Mouse (Mus musculus) forebrain, embryonic 16.5 days (tissue): Measurements from ENCODE around the gene Morn4. TPM values are rescaled to one million over a fixed set of nuclear protein-coding genes. Genes with fewer than 3 reads are reported as not detected.

Experiments
- ATAC-seq: fragments of 200-750 bp; cut with Nextera tagmentation; 2 replicates; pipeline ENCODE4 v1.8.0; 2017; ENCODE audit warnings: mild to moderate bottlenecking, moderate library complexity
- H3K27ac ChIP-seq: fragments of 300-500 bp; sonication (generic); 2 replicates; pipeline ENCODE4 v1.5.1; 2014; ENCODE audit warnings: low read length, control low read depth
- H3K27me3 ChIP-seq: fragments of 300-500 bp; sonication (generic); replicated peaks from 2 replicates; pipeline ENCODE4 v1.6.1; 2014; ENCODE audit warnings: low read length; ENCODE audit not compliant: control insufficient read depth, insufficient read depth
- H3K36me3 ChIP-seq: fragments of 300-500 bp; sonication (generic); 2 replicates; pipeline ENCODE4 v1.6.1; 2014; ENCODE audit not compliant: control insufficient read depth, insufficient read depth
- H3K4me1 ChIP-seq: fragments of 300-500 bp; sonication (generic); replicated peaks from 2 replicates; pipeline ENCODE4 v1.6.1; 2014; ENCODE audit warnings: low read length; ENCODE audit not compliant: control insufficient read depth, insufficient read depth
- H3K4me2 ChIP-seq: fragments of 300-500 bp; sonication (generic); 2 replicates; pipeline ENCODE4 v1.6.1; 2014; ENCODE audit warnings: mild to moderate bottlenecking, low read length, control low read depth
- H3K4me3 ChIP-seq: fragments of 300-500 bp; sonication (generic); replicated peaks from 2 replicates; pipeline ENCODE4 v1.5.1; 2014; ENCODE audit warnings: mild to moderate bottlenecking, low read length, control low read depth
- H3K9ac ChIP-seq: fragments of 300-500 bp; sonication (generic); replicated peaks from 2 replicates; pipeline ENCODE4 v1.6.1; 2014; ENCODE audit warnings: low read depth, low read length, control low read depth
- H3K9me3 ChIP-seq: fragments of 300-500 bp; sonication (generic); 2 replicates; pipeline ENCODE4 v1.6.1; 2016; ENCODE audit warnings: low read length; ENCODE audit not compliant: control insufficient read depth
- WGBS: fragments of 180-500 bp; shearing (Covaris S2); extraction: QIAGEN DNeasy Blood & Tissue Kit; methylation state at CpG from one replicate; pipeline ENCODE4 v1.1.7; 2014; 5-methylcytosine and 5-hydroxymethylcytosine counted together
- polyA plus RNA-seq: library from polyadenylated mRNA; unstranded; fragments of >200 nt; fragmentation: Nextera tagmentation; extraction: Ambion mirVana; gene quantifications from 2 replicates; pipeline ENCODE4 v1.2.1, GENCODE M21; 2015

Morn4 gene
- polyA plus RNA-seq, 1 experiment from 2014 or later: 182 TPM

DNA sequence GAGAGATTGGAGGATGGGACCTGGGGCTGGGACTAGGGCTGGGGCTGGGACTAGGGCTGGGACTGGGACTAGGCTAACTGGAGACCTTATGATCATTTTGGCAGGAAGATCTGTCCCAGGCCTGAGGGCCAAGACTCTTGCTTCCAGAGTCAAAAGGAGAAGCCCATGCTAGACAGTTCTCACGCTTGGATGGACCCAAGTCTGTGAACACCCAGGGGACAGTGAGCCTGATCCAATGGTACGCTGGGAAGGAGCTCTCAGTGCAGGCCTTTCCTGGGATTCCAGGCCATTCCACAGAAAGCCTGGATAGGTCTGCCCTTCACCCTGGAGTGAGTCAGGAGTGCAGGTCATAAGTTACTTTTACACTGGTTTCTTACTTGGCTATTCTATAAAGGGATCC lies 11.1 kb downstream of the Morn4 start:
- Histone ChIP-seq H3K27ac (no peak overlapping the region), H3K4me1 (no peaks in the 10 kb centered on the region), H3K9me3 (no peaks in the 10 kb centered on the region), H3K9ac (no peak overlapping the region), H3K4me2 (no peak overlapping the region), H3K4me3 (no peak overlapping the region), H3K36me3 (peaks cover 16% of the 10 kb centered on the region), H3K27me3 (no peaks in the 10 kb centered on the region)
- 87% methylated on average over 2 of the region's 2 CpGs for WGBS
- no peak for ATAC-seq

DNA sequence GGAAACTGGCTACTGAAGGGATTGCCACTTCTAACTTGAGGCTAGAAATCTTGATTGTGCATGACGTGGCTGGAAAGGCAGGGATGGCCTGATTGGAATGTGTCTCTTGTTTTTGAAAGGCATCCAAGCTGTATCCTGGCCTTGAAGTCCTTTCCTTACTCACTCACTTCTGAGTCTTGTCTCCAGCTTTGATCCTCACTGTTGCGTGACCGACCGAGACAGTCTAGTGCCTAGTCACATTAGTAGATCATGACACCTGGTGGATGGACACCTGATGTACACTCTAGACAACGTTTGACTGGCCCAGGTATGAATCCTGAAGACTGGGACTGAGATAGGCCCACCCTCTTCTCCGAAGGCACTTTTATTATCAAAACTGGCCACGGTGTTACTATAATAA lies 13.4 kb downstream of the Morn4 start:
- Histone ChIP-seq H3K9ac (no peak overlapping the region), H3K9me3 (no peaks in the 10 kb centered on the region), H3K4me2 (no peak overlapping the region), H3K36me3 (peaks cover 16% of the 10 kb centered on the region), H3K27ac (no peak overlapping the region), H3K4me3 (no peak overlapping the region), H3K27me3 (no peaks in the 10 kb centered on the region), H3K4me1 (no peaks in the 10 kb centered on the region)
- 79% methylated on average over 7 of the region's 7 CpGs for WGBS
- no peak for ATAC-seq

DNA sequence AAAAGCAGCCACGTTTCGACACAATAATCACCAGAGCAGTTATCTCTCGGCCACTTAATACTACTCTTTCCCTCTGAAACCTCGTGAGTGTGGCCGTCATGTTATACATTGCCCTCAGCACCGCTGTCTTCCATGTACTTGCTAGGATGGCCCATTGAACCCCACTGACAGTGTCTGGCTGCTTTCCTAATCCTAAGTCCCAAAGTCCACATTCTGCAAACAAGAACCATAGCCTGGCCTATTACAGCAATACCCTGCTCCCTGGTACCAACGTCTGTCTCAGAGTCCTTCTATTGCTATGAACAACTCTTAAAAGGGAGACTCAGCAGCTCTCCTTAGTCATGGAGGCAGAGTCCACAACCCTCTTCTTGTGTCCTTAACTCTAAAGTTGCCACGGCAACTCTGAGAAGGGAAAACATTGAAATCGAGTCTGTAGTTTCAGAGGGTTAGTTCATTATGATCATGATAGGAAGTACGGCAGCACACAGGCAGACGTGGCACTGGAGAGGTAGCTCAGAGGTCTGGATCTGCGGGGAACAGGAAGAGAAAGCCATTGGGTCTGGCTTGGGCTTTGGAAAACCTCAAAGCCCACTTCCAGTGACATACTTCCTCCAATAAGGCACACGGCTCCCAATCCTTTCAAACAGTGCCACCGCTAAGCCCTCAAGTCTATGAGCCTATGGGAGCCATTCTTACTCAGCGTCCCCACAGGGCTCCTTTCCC lies 14.1 kb downstream of the Morn4 start:
- ATAC-seq: no peak
- H3K4me3 ChIP-seq: no peak overlapping the region
- no peak overlapping the region for H3K27ac ChIP-seq
- H3K9me3 ChIP-seq: no peaks in the 10 kb centered on the region
- no peak overlapping the region for H3K9ac ChIP-seq
- no peaks in the 10 kb centered on the region for H3K27me3 ChIP-seq
- no peak overlapping the region for H3K4me2 ChIP-seq
- H3K4me1 ChIP-seq: no peaks in the 10 kb centered on the region
- 79% methylated on average over 15 of the region's 15 CpGs for WGBS
- H3K36me3 ChIP-seq: peaks cover 13% of the 10 kb centered on the region

DNA sequence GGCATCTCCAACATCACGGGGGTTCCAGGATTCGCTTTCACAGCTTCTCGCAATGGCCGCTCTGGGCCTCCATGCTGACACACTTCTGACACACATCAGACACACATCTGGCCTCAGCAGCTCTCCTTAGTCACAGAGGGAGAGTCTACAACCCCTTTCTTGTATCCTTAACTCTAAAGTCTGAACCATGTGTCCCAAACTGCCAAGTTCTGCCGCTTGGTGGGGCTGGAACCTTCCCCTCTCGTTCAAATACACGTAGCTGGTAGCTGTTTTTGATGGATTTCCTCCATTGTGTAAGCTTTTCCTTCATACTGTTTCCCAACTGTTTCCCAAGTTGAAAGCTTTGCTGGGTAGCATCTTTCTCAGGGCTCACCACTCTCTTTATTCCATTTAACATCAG lies 14.9 kb downstream of the Morn4 start:
- H3K36me3 ChIP-seq: peaks cover 8% of the 10 kb centered on the region
- H3K9me3 ChIP-seq: no peaks in the 10 kb centered on the region
- no peak overlapping the region for H3K4me3 ChIP-seq
- 77% methylated on average over 7 of the region's 7 CpGs for WGBS
- no peak overlapping the region for H3K27ac ChIP-seq
- H3K4me2 ChIP-seq: no peak overlapping the region
- H3K27me3 ChIP-seq: no peaks in the 10 kb centered on the region
- no peak for ATAC-seq
- no peak overlapping the region for H3K9ac ChIP-seq
- no peaks in the 10 kb centered on the region for H3K4me1 ChIP-seq

DNA sequence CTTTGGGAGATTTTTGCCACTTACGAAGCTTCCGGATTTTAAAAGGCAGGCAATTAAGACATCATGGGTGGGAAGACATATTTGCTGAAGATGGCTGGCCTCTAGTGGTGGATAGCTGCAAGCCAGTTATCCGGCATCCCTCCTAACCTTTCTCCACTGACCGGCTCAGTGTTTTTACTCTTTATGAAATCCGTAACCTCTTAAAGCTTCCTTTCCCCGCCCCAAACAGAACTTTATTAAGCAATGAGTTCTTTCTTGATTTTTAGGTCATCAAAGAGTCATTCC lies 17.0 kb downstream of the Morn4 start:
- no peak for ATAC-seq
- 69% methylated on average over 6 of the region's 6 CpGs for WGBS
- H3K27ac ChIP-seq: no peak overlapping the region
- no peaks in the 10 kb centered on the region for H3K27me3 ChIP-seq
- no peaks in the 10 kb centered on the region for H3K36me3 ChIP-seq
- H3K9ac ChIP-seq: no peak overlapping the region
- no peak overlapping the region for H3K4me3 ChIP-seq
- H3K4me2 ChIP-seq: no peak overlapping the region
- no peaks in the 10 kb centered on the region for H3K4me1 ChIP-seq
- no peaks in the 10 kb centered on the region for H3K9me3 ChIP-seq

DNA sequence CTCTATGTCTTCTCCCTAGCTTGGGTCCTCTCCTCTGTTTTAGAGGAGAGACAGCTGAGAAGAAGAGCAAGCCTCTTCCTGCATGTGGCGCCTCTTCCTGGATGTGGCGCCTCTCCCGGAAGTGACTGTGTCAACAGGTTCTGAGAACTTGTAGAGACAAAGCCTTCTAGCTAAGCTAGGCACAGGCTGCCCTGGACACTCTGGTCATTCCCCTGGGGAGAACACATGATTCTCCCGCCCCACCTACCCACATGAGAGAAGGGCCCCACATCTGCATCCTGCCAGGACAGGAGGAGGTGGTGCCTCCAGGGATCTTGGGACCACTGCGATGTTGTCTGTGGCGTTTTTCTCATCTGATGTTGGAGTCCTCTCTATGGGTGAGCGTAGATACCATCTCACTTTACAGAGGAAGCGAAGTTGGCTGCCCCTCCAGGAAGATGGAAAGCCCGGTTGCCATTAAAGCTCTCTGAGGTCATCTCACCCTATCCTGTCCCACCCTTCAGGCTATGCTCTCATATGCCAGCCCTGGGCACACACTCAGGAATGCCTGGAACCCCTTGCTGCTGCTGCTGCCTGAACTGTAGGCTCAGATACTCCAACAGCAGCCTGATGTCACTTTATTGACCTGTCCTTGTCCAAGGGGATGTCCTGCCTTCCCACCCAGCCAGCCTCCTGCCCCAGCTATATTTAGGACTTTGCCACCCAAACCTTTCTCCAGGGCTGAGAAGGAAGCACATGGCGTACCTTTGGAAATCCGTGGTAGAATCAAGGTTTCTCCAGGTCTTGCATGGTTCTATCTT lies 17.5 kb downstream of the Morn4 start:
- Histone ChIP-seq H3K4me1 (no peaks in the 10 kb centered on the region), H3K27me3 (no peaks in the 10 kb centered on the region), H3K9ac (no peak overlapping the region), H3K4me3 (no peak overlapping the region), H3K27ac (no peak overlapping the region), H3K36me3 (no peaks in the 10 kb centered on the region), H3K4me2 (no peak overlapping the region), H3K9me3 (no peaks in the 10 kb centered on the region)
- WGBS: 89% methylated on average over 11 of the region's 11 CpGs
- no peak for ATAC-seq

DNA sequence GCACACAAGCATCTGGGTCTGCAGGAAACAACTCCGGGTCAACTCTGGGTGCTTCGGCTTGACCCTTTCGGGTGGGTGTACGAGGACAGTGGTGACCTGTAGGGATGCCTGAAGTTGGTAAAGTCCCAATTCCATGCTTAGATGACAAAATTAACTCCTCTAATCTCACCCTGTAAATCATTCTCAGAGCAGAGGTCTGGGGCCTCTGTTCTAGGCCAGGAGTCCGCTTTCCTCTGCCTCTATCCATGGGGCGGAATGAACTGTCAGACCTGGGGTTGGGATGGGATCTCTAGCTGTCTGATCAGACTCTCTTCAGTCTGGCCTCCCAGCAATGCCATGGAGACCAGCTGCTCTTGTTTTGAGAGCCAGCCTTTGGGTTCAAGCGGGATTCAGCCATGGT lies 24.7 kb downstream of the Morn4 start:
- Histone ChIP-seq H3K4me2 (no peak overlapping the region), H3K27ac (no peak overlapping the region), H3K27me3 (no peaks in the 10 kb centered on the region), H3K36me3 (no peaks in the 10 kb centered on the region), H3K9me3 (no peaks in the 10 kb centered on the region), H3K4me1 (no peaks in the 10 kb centered on the region), H3K4me3 (no peak overlapping the region), H3K9ac (no peak overlapping the region)
- 93% methylated on average over 7 of the region's 7 CpGs for WGBS
- no peak for ATAC-seq

DNA sequence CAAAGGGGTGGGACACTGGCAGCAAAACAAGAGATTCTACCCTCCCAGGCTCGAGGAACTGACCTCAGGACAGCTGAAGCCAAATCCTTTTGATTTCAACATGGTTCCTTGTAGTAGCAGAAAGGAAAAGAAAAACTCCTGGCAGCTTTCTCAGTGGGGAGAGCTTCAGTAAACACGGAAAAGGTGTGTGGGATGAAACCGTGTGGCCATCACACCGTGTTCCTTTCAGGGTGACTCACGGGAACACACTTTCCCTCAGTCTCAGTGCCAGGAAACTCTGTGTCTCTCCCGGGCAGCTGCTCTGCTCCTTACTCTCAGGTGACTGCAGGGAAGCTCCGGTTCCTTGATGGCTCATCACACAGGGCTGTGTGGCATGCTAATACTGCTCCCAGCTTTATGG lies 27.7 kb downstream of the Morn4 start:
- Histone ChIP-seq H3K4me1 (no peaks in the 10 kb centered on the region), H3K36me3 (no peaks in the 10 kb centered on the region), H3K9ac (no peak overlapping the region), H3K9me3 (no peaks in the 10 kb centered on the region), H3K4me2 (no peak overlapping the region), H3K27me3 (no peaks in the 10 kb centered on the region), H3K4me3 (no peak overlapping the region), H3K27ac (no peak overlapping the region)
- no peak for ATAC-seq
- 73% methylated on average over 7 of the region's 7 CpGs for WGBS

DNA sequence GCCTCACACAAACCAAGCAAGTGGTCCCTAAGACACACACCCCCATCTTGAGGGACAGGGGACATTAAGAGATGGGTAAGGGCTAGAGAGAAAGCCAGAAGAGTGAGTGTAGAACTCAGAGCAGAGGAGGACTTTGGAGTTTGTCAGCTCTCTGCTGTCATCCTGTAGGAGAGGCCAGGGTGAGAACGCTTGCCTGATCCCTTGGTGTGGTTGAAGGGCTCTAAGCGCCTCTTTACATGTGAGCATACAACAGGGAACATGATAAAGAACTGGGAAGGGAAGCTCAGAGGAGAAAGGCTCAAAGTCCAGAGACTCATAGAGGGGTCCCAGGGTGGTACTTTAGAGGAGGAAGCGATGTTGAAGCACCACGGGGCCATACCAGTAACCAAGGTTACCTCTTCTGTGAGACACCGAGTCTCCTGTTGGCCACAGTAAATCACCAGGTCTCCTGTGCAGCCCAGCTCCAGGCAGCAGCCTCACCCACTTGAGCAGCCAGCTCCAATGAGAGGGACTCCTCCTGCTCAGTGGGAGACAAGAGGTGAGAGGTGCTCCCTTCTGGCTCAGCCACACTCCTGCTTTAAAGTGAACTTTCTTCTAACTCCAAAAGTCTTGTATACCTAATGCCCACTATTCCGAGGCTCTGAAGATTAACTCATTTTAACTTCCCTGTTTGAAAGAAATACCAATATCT lies 29.3 kb downstream of the Morn4 start:
- ATAC-seq: no peak
- Histone ChIP-seq H3K27ac (no peak overlapping the region), H3K27me3 (no peaks in the 10 kb centered on the region), H3K9me3 (no peaks in the 10 kb centered on the region), H3K36me3 (no peaks in the 10 kb centered on the region), H3K4me2 (no peak overlapping the region), H3K4me1 (no peaks in the 10 kb centered on the region), H3K9ac (no peak overlapping the region), H3K4me3 (no peak overlapping the region)
- WGBS: 88% methylated on average over 6 of the region's 6 CpGs
